Mouse (Mus musculus): ENCODE measurements around the gene Shank2. TPM values are rescaled to one million over a fixed set of nuclear protein-coding genes. Genes with fewer than 3 reads are reported as not detected.

Shank2 gene
- polyA plus RNA-seq (2015; fragmentation: Illumina TruSeq; extraction: RNeasy Lipid Tissue Mini Kit (QIAGEN cat#74804); ENCODE audit: insufficient read depth, low replicate concordance), result 0.04 TPM

GRCm38 (mm10) chr7:144001628-144002027 lies at the start of gene Shank2:
TSS of gene Shank2 (plus strand) at chr7:144001928.

GRCm38 (mm10) chr7:144470545-144471059 lies 468.9 kb downstream of the Shank2 start, which contains the start of gene Cttn:
TSS of gene Cttn (minus strand) at chr7:144471009.

Other genes with a start within 250 kb of the Shank2 start
- 15.6 TPM for gene Osbpl5, start 244.9 kb upstream of the Shank2 start, polyA plus RNA-seq (2015; fragmentation: Illumina TruSeq; extraction: RNeasy Lipid Tissue Mini Kit (QIAGEN cat#74804); ENCODE audit: insufficient read depth, low replicate concordance)
- not detected for gene Mrgprg, start 234.9 kb upstream of the Shank2 start, polyA plus RNA-seq (2015; fragmentation: Illumina TruSeq; extraction: RNeasy Lipid Tissue Mini Kit (QIAGEN cat#74804); ENCODE audit: insufficient read depth, low replicate concordance)
- gene Mrgpre, start 217.4 kb upstream of the Shank2 start, polyA plus RNA-seq (2015; fragmentation: Illumina TruSeq; extraction: RNeasy Lipid Tissue Mini Kit (QIAGEN cat#74804); ENCODE audit: insufficient read depth, low replicate concordance), result 3.0 TPM
- gene Nadsyn1, start 179.1 kb upstream of the Shank2 start, polyA plus RNA-seq (2015; fragmentation: Illumina TruSeq; extraction: RNeasy Lipid Tissue Mini Kit (QIAGEN cat#74804); ENCODE audit: insufficient read depth, low replicate concordance), result 17.9 TPM
- gene Dhcr7, start 178.8 kb upstream of the Shank2 start, polyA plus RNA-seq (2015; fragmentation: Illumina TruSeq; extraction: RNeasy Lipid Tissue Mini Kit (QIAGEN cat#74804); ENCODE audit: insufficient read depth, low replicate concordance), result 17.5 TPM
- gene Gm498, start 135.1 kb upstream of the Shank2 start, polyA plus RNA-seq (2015; fragmentation: Illumina TruSeq; extraction: RNeasy Lipid Tissue Mini Kit (QIAGEN cat#74804); ENCODE audit: insufficient read depth, low replicate concordance), result not detected

All from spleen, adult 10 weeks (tissue).